Mouse (Mus musculus): ENCODE measurements around the gene Mtfmt.

GRCm38 (mm10) chr9:65428003-65428402 is 7.6 kb upstream of the Mtfmt start:
- TF ChIP-seq CTCF (IDR thresholded peaks at IDR 0.05) = no peak
- TF ChIP-seq POLR2A (IDR thresholded peaks at IDR 0.05; ENCODE audit: insufficient read depth, low read depth, low read length) = no peak

Measured in heart, adult 2 months (tissue).